Mouse (Mus musculus): ENCODE data around the gene Zfp830.

The Zfp830 gene

DNA sequence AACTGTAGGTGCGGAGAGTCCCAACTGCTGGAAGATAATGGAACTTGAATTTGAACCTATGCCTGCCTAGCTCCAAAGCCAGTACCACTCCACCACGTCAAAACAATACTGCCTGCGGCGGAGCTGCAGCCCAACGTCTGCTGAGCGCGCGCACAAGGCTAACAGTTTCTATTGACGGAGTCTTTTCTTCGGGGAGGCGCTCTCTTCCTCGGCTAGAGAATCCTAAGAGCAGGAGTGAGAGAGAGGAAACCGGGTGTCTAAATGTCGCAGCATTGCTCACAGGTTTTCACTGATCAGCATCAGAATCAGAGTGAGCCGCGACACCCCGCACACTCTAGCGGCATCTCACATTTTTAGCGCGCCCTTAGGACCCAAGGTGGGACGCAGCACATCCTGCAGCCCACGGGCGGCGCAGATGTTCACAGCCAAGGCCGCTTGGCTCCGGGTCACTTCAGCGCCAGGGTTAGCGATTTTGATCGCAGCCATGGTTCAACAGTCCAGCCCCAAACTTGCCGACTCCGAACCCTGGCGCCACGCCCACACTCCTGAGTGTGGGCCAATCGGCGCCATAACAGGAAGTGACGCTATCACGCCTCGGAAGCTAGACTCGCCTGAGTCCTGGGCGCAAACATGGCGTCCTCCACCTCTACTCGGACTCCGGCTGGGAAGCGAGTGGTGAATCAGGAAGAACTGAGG lies at the start of gene Zfp830, which contains the start of gene Cct6b:
Zfp830 (plus strand) TSS at position 604 of the 696 bp plus-strand sequence.
Cct6b (minus strand) TSS at position 580 of the 696 bp plus-strand sequence.
- peak; percentile 92 for DNase-seq

DNA sequence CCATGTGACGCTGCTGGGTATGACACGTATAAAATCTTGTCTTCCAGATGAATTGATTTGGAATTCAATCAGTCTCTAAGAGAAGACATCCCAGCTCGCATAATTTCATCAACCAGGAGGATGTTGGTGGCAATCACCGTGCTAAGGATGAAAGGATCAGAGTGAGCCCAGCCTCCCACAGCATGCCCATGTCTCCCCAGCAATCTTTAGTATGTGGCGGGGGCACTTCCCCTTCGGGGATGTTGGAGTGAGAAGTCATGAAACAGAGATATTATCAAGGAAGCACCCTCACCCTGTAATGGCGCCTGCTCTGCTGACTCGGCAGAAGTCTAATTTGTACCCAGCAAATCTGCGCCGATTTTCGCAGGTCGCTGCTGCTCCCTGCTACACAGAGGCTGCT lies 44.9 kb upstream of the Zfp830 start:
- DNase-seq, result no peak

DNA sequence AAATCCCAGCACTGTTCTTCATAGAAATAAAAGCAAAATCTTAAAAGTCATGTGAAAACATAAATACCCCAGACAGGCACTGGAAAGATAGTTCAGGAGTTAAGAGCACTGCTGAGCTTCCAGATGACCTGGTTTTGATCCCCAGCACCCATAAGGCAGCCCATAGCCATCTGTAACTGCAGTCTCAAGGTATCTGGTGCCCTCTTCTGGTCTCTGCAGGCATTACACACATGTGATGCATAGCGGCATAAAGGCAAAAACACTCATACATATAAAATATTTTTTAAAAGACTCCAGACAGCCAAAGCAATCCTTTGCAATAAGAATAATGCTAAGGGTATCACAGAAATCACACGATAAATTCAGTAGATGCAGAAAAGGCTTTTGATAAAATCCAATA lies 37.3 kb upstream of the Zfp830 start:
- no peak for DNase-seq

GRCm38 (mm10) chr11:82734227-82734626 lies 29.9 kb upstream of the Zfp830 start:
- DNase-seq, result no peak

- no peak for DNase-seq
Observed at GRCm38 (mm10) chr11:82739006-82739405, 25.1 kb upstream of the Zfp830 start.

GRCm38 (mm10) chr11:82746138-82746537 lies 18.0 kb upstream of the Zfp830 start:
- DNase-seq, result no peak

GRCm38 (mm10) chr11:82746857-82747366 lies 17.2 kb upstream of the Zfp830 start:
- no peak for DNase-seq

- no peak for DNase-seq
Observed at GRCm38 (mm10) chr11:82752349-82753115, 11.6 kb upstream of the Zfp830 start.

- no peak for DNase-seq
Observed at GRCm38 (mm10) chr11:82755919-82756318, 8.2 kb upstream of the Zfp830 start.

GRCm38 (mm10) chr11:82762286-82762829 lies 1.8 kb upstream of the Zfp830 start:
- DNase-seq, result no peak

GRCm38 (mm10) chr11:82763261-82763660 lies 884 bp upstream of the Zfp830 start:
- DNase-seq, result no peak

- no peak for DNase-seq
Observed at GRCm38 (mm10) chr11:82764438-82764924, 336 bp downstream of the Zfp830 start.

- no peak for DNase-seq
Observed at GRCm38 (mm10) chr11:82780134-82780533, 16.0 kb downstream of the Zfp830 start.

GRCm38 (mm10) chr11:82780983-82781903 lies 17.1 kb downstream of the Zfp830 start, which contains the start of gene Lig3:
Gene Lig3, plus strand, starts transcription at chr11:82781108.
- peak; percentile 94 for DNase-seq

- DNase-seq, result no peak
Observed at GRCm38 (mm10) chr11:82782197-82782596, 18.1 kb downstream of the Zfp830 start.

DNA sequence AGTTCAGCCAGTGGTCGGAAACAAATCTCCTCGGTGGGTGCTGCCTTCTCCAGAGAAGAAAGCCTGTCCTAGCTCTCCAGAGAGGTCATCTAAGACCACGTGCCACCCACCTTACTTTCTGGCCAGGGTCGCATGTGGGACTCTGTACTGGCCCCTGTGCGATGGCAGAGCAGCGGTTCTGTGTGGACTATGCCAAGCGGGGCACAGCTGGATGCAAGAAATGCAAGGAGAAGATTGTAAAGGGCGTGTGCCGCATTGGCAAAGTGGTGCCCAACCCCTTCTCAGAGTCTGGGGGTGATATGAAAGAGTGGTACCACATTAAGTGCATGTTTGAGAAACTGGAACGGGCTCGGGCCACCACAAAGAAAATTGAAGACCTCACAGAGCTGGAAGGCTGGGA lies 19.3 kb downstream of the Zfp830 start:
- no peak for DNase-seq

DNA sequence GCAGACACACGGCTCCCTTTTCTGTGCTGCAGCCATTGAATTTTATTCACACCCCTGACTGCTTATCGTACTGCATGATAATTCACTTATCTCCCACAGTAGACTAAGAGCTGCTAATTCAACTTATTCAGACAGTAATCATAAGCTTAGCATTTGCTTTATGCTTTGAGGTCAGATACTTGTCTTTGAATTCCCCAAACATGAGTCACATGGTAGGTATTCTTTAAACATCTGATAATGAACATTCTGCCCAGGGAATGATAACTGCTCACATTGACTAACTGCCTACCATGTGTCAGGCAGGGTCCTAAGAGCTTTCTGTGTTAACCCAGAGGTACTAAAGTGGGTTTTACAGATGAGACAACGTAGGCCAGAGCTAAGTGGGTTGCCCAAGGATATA lies 42.5 kb downstream of the Zfp830 start:
- DNase-seq, result no peak

DNA sequence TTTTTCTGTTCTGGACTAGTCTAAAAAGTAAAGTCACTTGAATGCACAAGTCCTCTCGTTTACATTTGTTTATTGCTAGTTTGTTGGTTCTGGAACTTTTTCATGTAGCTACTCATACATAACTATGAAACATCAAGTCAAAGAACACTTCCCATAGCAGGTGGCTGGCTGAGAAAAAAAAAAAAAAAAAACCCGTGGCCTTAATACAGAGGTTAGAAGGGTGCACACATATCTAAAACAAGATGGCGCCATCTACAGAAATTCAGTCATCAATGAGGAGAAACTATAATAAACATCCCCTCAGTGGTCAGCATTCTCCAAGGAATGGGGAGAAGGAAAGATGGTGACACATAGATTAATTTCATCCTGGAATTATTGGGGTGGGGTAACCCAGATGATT lies 43.2 kb downstream of the Zfp830 start:
- DNase-seq, result no peak

GRCm38 (mm10) chr11:82808485-82808884 lies 44.3 kb downstream of the Zfp830 start:
- DNase-seq, result peak; percentile 45
